Mouse (Mus musculus): ENCODE results near the gene Retreg3. TPM values are rescaled to one million over a fixed set of nuclear protein-coding genes. Genes with fewer than 3 reads are reported as not detected.

Gene Retreg3
- polyA plus RNA-seq, 1 experiment from 2014 or later: 12.2 TPM

- DNase-seq (ENCODE audit: low spot score) (no peak), ATAC-seq (replicated peaks; ENCODE audit: low FRiP score) (no peak)
- no peaks in the 10 kb centered on the region for H3K27me3 ChIP-seq (replicated peaks; ENCODE audit: control insufficient read depth, insufficient read depth, low read length)
- WGBS: 88% methylated on average over 2 of the region's 2 CpGs
- no peak overlapping the region for H3K27ac ChIP-seq (ENCODE audit: low read depth, low read length)
- H3K4me1 ChIP-seq (replicated peaks; ENCODE audit: control insufficient read depth, insufficient read depth, low read length): peaks cover 12% of the 10 kb centered on the region
- no peak overlapping the region for H3K4me2 ChIP-seq
- H3K4me3 ChIP-seq (ENCODE audit: low read depth, low read length): no peak overlapping the region
- H3K9ac ChIP-seq (ENCODE audit: low read depth, low read length): no peak overlapping the region
- H3K36me3 ChIP-seq (ENCODE audit: control insufficient read depth, insufficient read depth, low read length): peaks cover 4% of the 10 kb centered on the region; the same call in 1 of the 2 replicates
- no peaks in the 10 kb centered on the region for H3K9me3 ChIP-seq (ENCODE audit: control insufficient read depth, low read length)
Measured at GRCm38 (mm10) chr11:101115564-101115963, 4.1 kb downstream of the Retreg3 start.

GRCm38 (mm10) chr11:101112186-101112585, 7.5 kb downstream of the Retreg3 start:
- WGBS: 92% methylated on average over 3 of the region's 3 CpGs
- H3K27me3 ChIP-seq (replicated peaks; ENCODE audit: control insufficient read depth, insufficient read depth, low read length): no peaks in the 10 kb centered on the region

GRCm38 (mm10) chr11:101111178-101111577, 8.5 kb downstream of the Retreg3 start:
- no peak overlapping the region for H3K9ac ChIP-seq (ENCODE audit: low read depth, low read length)
- H3K27me3 ChIP-seq (replicated peaks; ENCODE audit: control insufficient read depth, insufficient read depth, low read length): no peaks in the 10 kb centered on the region
- ATAC-seq (replicated peaks; ENCODE audit: low FRiP score) (no peak), DNase-seq (ENCODE audit: low spot score) (no peak)
- no peaks in the 10 kb centered on the region for H3K4me1 ChIP-seq (replicated peaks; ENCODE audit: control insufficient read depth, insufficient read depth, low read length)
- no peaks in the 10 kb centered on the region for H3K9me3 ChIP-seq (ENCODE audit: control insufficient read depth, low read length)
- H3K4me3 ChIP-seq (ENCODE audit: low read depth, low read length): no peak overlapping the region
- H3K4me2 ChIP-seq: no peak overlapping the region
- H3K36me3 ChIP-seq (ENCODE audit: control insufficient read depth, insufficient read depth, low read length): peaks cover 4% of the 10 kb centered on the region; the same call in 1 of the 2 replicates
- WGBS: 90% methylated on average over 4 of the region's 4 CpGs
- no peak overlapping the region for H3K27ac ChIP-seq (ENCODE audit: low read depth, low read length)

More at GRCm38 (mm10) chr11:101112186-101112585, 7.5 kb downstream of the Retreg3 start:
- Histone ChIP-seq H3K4me1 (replicated peaks; ENCODE audit: control insufficient read depth, insufficient read depth, low read length) (peaks cover 2% of the 10 kb centered on the region; the same call in 1 of the 2 replicates), H3K4me2 (no peak overlapping the region), H3K36me3 (ENCODE audit: control insufficient read depth, insufficient read depth, low read length) (peaks cover 4% of the 10 kb centered on the region; the same call in 1 of the 2 replicates), H3K9me3 (ENCODE audit: control insufficient read depth, low read length) (no peaks in the 10 kb centered on the region), H3K27ac (ENCODE audit: low read depth, low read length) (no peak overlapping the region), H3K4me3 (ENCODE audit: low read depth, low read length) (no peak overlapping the region), H3K9ac (ENCODE audit: low read depth, low read length) (no peak overlapping the region)
- no peak for ATAC-seq (replicated peaks; ENCODE audit: low FRiP score)
- no peak for DNase-seq (ENCODE audit: low spot score)

GRCm38 (mm10) chr11:101110708-101111107, 9.0 kb downstream of the Retreg3 start:
- H3K36me3 ChIP-seq (ENCODE audit: control insufficient read depth, insufficient read depth, low read length): peaks cover 4% of the 10 kb centered on the region; the same call in 1 of the 2 replicates
- no peaks in the 10 kb centered on the region for H3K4me1 ChIP-seq (replicated peaks; ENCODE audit: control insufficient read depth, insufficient read depth, low read length)
- no peak overlapping the region for H3K4me3 ChIP-seq (ENCODE audit: low read depth, low read length)
- DNase-seq (ENCODE audit: low spot score) (no peak), ATAC-seq (replicated peaks; ENCODE audit: low FRiP score) (no peak)
- H3K4me2 ChIP-seq: no peak overlapping the region
- no peaks in the 10 kb centered on the region for H3K27me3 ChIP-seq (replicated peaks; ENCODE audit: control insufficient read depth, insufficient read depth, low read length)
- WGBS: 57% methylated on average over 5 of the region's 5 CpGs
- H3K27ac ChIP-seq (ENCODE audit: low read depth, low read length): no peak overlapping the region
- no peak overlapping the region for H3K9ac ChIP-seq (ENCODE audit: low read depth, low read length)
- H3K9me3 ChIP-seq (ENCODE audit: control insufficient read depth, low read length): no peaks in the 10 kb centered on the region

GRCm38 (mm10) chr11:101109351-101109750, 10.3 kb downstream of the Retreg3 start:
- no peak overlapping the region for H3K9ac ChIP-seq (ENCODE audit: low read depth, low read length)
- WGBS: 89% methylated on average over 4 of the region's 4 CpGs
- ATAC-seq (replicated peaks; ENCODE audit: low FRiP score): no peak

GRCm38 (mm10) chr11:101103011-101103410, 16.7 kb downstream of the Retreg3 start:
- H3K4me2 ChIP-seq: no peak overlapping the region
- ATAC-seq (replicated peaks; ENCODE audit: low FRiP score) (no peak), DNase-seq (ENCODE audit: low spot score) (no peak)
- no peaks in the 10 kb centered on the region for H3K27me3 ChIP-seq (replicated peaks; ENCODE audit: control insufficient read depth, insufficient read depth, low read length)
- no peak overlapping the region for H3K4me3 ChIP-seq (ENCODE audit: low read depth, low read length)
- no peaks in the 10 kb centered on the region for H3K9me3 ChIP-seq (ENCODE audit: control insufficient read depth, low read length)
- H3K27ac ChIP-seq (ENCODE audit: low read depth, low read length): no peak overlapping the region
- no peak overlapping the region for H3K9ac ChIP-seq (ENCODE audit: low read depth, low read length)
- no peaks in the 10 kb centered on the region for H3K4me1 ChIP-seq (replicated peaks; ENCODE audit: control insufficient read depth, insufficient read depth, low read length)
- WGBS: 88% methylated on average over 5 of the region's 5 CpGs
- peaks cover 35% of the 10 kb centered on the region for H3K36me3 ChIP-seq (ENCODE audit: control insufficient read depth, insufficient read depth, low read length)

More at GRCm38 (mm10) chr11:101109351-101109750, 10.3 kb downstream of the Retreg3 start:
- peaks cover 8% of the 10 kb centered on the region; the same call in 1 of the 2 replicates for H3K36me3 ChIP-seq (ENCODE audit: control insufficient read depth, insufficient read depth, low read length)
- no peak overlapping the region for H3K4me3 ChIP-seq (ENCODE audit: low read depth, low read length)
- H3K4me1 ChIP-seq (replicated peaks; ENCODE audit: control insufficient read depth, insufficient read depth, low read length): no peaks in the 10 kb centered on the region
- H3K4me2 ChIP-seq: no peak overlapping the region
- H3K27me3 ChIP-seq (replicated peaks; ENCODE audit: control insufficient read depth, insufficient read depth, low read length): no peaks in the 10 kb centered on the region
- no peaks in the 10 kb centered on the region for H3K9me3 ChIP-seq (ENCODE audit: control insufficient read depth, low read length)
- DNase-seq (ENCODE audit: low spot score): no peak
- no peak overlapping the region for H3K27ac ChIP-seq (ENCODE audit: low read depth, low read length)

- Histone ChIP-seq H3K4me2 (no peak overlapping the region), H3K9me3 (ENCODE audit: control insufficient read depth, low read length) (no peaks in the 10 kb centered on the region), H3K4me3 (ENCODE audit: low read depth, low read length) (no peak overlapping the region), H3K4me1 (replicated peaks; ENCODE audit: control insufficient read depth, insufficient read depth, low read length) (peaks cover 5% of the 10 kb centered on the region), H3K36me3 (ENCODE audit: control insufficient read depth, insufficient read depth, low read length) (peaks cover 43% of the 10 kb centered on the region), H3K27me3 (replicated peaks; ENCODE audit: control insufficient read depth, insufficient read depth, low read length) (no peaks in the 10 kb centered on the region), H3K9ac (ENCODE audit: low read depth, low read length) (no peak overlapping the region), H3K27ac (ENCODE audit: low read depth, low read length) (no peak overlapping the region)
- ATAC-seq (replicated peaks; ENCODE audit: low FRiP score) (no peak), DNase-seq (ENCODE audit: low spot score) (no peak)
- 91% methylated on average over 8 of the region's 8 CpGs for WGBS
Measured at GRCm38 (mm10) chr11:101098231-101098630, 21.5 kb downstream of the Retreg3 start.

- H3K4me1 ChIP-seq (replicated peaks; ENCODE audit: control insufficient read depth, insufficient read depth, low read length): peaks cover 8% of the 10 kb centered on the region
- DNase-seq (ENCODE audit: low spot score) (peak; percentile 92), ATAC-seq (replicated peaks; ENCODE audit: low FRiP score) (peak; percentile 97)
- WGBS: under 1% methylated on average over 43 of the region's 43 CpGs
- peak within 1 kb of the TSS; percentile 62 for H3K4me3 ChIP-seq (ENCODE audit: low read depth, low read length)
- peak within 1 kb of the TSS; percentile 82 for H3K9ac ChIP-seq (ENCODE audit: low read depth, low read length)
- H3K9me3 ChIP-seq (ENCODE audit: control insufficient read depth, low read length): no peaks in the 10 kb centered on the region
- H3K27ac ChIP-seq (ENCODE audit: low read depth, low read length): peak within 1 kb of the TSS; percentile 86
- H3K36me3 ChIP-seq (ENCODE audit: control insufficient read depth, insufficient read depth, low read length): peaks cover 53% of the 10 kb centered on the region
- peak within 1 kb of the TSS; percentile 96 for H3K4me2 ChIP-seq
- H3K27me3 ChIP-seq (replicated peaks; ENCODE audit: control insufficient read depth, insufficient read depth, low read length): no peaks in the 10 kb centered on the region
Measured at GRCm38 (mm10) chr11:101095314-101096024, 24.2 kb downstream of the Retreg3 start, which contains the start of gene Psmc3ip. Psmc3ip (minus strand) TSS chr11:101095436.

GRCm38 (mm10) chr11:101094930-101095313, 24.8 kb downstream of the Retreg3 start:
- DNase-seq (ENCODE audit: low spot score): no peak
- peak overlapping the region; percentile 96 for H3K4me2 ChIP-seq
- peak overlapping the region; percentile 86; the same call in 1 of the 2 replicates for H3K27ac ChIP-seq (ENCODE audit: low read depth, low read length)
- H3K9me3 ChIP-seq (ENCODE audit: control insufficient read depth, low read length): no peaks in the 10 kb centered on the region
- no peaks in the 10 kb centered on the region for H3K27me3 ChIP-seq (replicated peaks; ENCODE audit: control insufficient read depth, insufficient read depth, low read length)
- peak; percentile 35; the same call in 1 of the 2 replicates for ATAC-seq (replicated peaks; ENCODE audit: low FRiP score)
- H3K36me3 ChIP-seq (ENCODE audit: control insufficient read depth, insufficient read depth, low read length): peaks cover 52% of the 10 kb centered on the region
- H3K4me3 ChIP-seq (ENCODE audit: low read depth, low read length): peak overlapping the region; percentile 62
- peaks cover 8% of the 10 kb centered on the region for H3K4me1 ChIP-seq (replicated peaks; ENCODE audit: control insufficient read depth, insufficient read depth, low read length)
- H3K9ac ChIP-seq (ENCODE audit: low read depth, low read length): peak overlapping the region; percentile 82
- under 1% methylated on average over 18 of the region's 18 CpGs for WGBS

Data from liver, embryonic 11.5 days (tissue).